ENCODE assay signal across 15 mouse cellular contexts in genomic region chr12:76818908-76819307, GRCm38 (mm10). TPM values are rescaled to one million over a fixed set of nuclear protein-coding genes. Genes with fewer than 3 reads are reported as not detected.
DNase-seq lines count a peak whose midpoint lies in the region; ATAC-seq and TF ChIP-seq lines count a peak whose summit lies in the region.
"Had no signal": no experiment of that assay in that cellular context is flagged by ENCODE, and none has a peak within 500 bp of the region (broad histone marks: within the 10 kb centered on the region; RNA-seq: fewer than 3 reads in every experiment).

No protein-coding gene starts in this region.

- no peaks in the 10 kb centered on the region for H3K36me3 ChIP-seq in lung, embryonic 15.5 days
- no peaks in the 10 kb centered on the region for H3K36me3 ChIP-seq in stomach, embryonic 16.5 days (ENCODE audit: control insufficient read depth, insufficient read depth, low read length)
- H3K36me3 ChIP-seq: hindbrain, embryonic 10.5 days; neural tube, embryonic 12.5 days had no signal

- DNase-seq in cerebellum, adult 2 months = peak in 1 of 2 experiments; percentile 41
- DNase-seq in cerebellum, postnatal 10 days = no peak
- DNase-seq in lung, postnatal 14 days = no peak
- DNase-seq in left cerebral cortex, adult 2 months (ENCODE audit: extremely low spot score in 1 of 2, low spot score in 2 of 2) = peak; percentile 61 to 84
- DNase-seq in gastrocnemius, postnatal 25 days = no peak
- DNase-seq in kidney, adult 11 months = no peak
- DNase-seq: kidney, adult 18-20 months; thymus, adult 18-20 months had no signal

- no peak for TF ChIP-seq CTCF in cerebellum, adult 2 months (IDR thresholded peaks at IDR 0.05; ENCODE audit: borderline replicate concordance, insufficient read depth, low read depth, low read length)
- no peak for TF ChIP-seq CTCF in left cerebral cortex, adult 2 months (IDR thresholded peaks at IDR 0.05)

- no peak for ATAC-seq in lung, embryonic 15.5 days (ENCODE audit: borderline replicate concordance, extremely low read depth, low FRiP score, low TSS enrichment)
- no peak for ATAC-seq in stomach, embryonic 16.5 days (ENCODE audit: insufficient read depth, low FRiP score)
- ATAC-seq: forebrain, embryonic 14.5 days had no signal

- H3K4me1 ChIP-seq in cerebellum, adult 2 months (ENCODE audit: control insufficient read depth, insufficient read depth, low read length) = peaks cover 56% of the 10 kb centered on the region
- H3K4me1 ChIP-seq in lung, embryonic 15.5 days = peaks cover 50% of the 10 kb centered on the region
- peaks cover 46% of the 10 kb centered on the region for H3K4me1 ChIP-seq in stomach, embryonic 16.5 days (ENCODE audit: control insufficient read depth, insufficient read depth, low read length)

- 23% methylated on average over 9 of the region's 9 CpGs for WGBS in cerebellum, adult 2 months
- WGBS in lung, embryonic 15.5 days = 82% methylated on average over 9 of the region's 9 CpGs
- WGBS in stomach, embryonic 16.5 days = 83% methylated on average over 9 of the region's 9 CpGs

- peak overlapping the region; percentile 54 for H3K27ac ChIP-seq in cerebellum, adult 2 months (ENCODE audit: insufficient read depth, low read length)
- H3K27ac ChIP-seq in lung, embryonic 15.5 days = peak overlapping the region; percentile 91
- H3K27ac ChIP-seq in left cerebral cortex, adult 2 months = peak overlapping the region; percentile 98
- H3K27ac ChIP-seq in stomach, embryonic 16.5 days (ENCODE audit: low read length) = peak overlapping the region; percentile 91
- H3K27ac ChIP-seq: neural tube, embryonic 12.5 days had no signal

- H3K9ac ChIP-seq in lung, embryonic 15.5 days = no peak overlapping the region
- no peak overlapping the region for H3K9ac ChIP-seq in stomach, embryonic 16.5 days (ENCODE audit: low read length)
- H3K9ac ChIP-seq: neural tube, embryonic 12.5 days had no signal

- no peaks in the 10 kb centered on the region for H3K27me3 ChIP-seq in cerebellum, adult 2 months (ENCODE audit: control insufficient read depth, insufficient read depth, low read length)
- H3K27me3 ChIP-seq in lung, embryonic 15.5 days = peaks cover 5% of the 10 kb centered on the region; the same call in 1 of the 2 replicates
- no peaks in the 10 kb centered on the region for H3K27me3 ChIP-seq in stomach, embryonic 16.5 days (ENCODE audit: control insufficient read depth, insufficient read depth, low read length)

- peak overlapping the region; percentile 11 for H3K4me3 ChIP-seq in cerebellum, adult 2 months (replicated peaks; ENCODE audit: insufficient read depth, low read depth, low read length)
- H3K4me3 ChIP-seq in lung, embryonic 15.5 days = no peak overlapping the region
- H3K4me3 ChIP-seq in left cerebral cortex, adult 2 months = peak overlapping the region; percentile 23; the same call in 1 of the 2 replicates
- H3K4me3 ChIP-seq in stomach, embryonic 16.5 days (replicated peaks; ENCODE audit: low read length) = no peak overlapping the region
- H3K4me3 ChIP-seq: hindbrain, embryonic 10.5 days; neural tube, embryonic 12.5 days had no signal

- no peak overlapping the region for H3K4me2 ChIP-seq in lung, embryonic 15.5 days
- H3K4me2 ChIP-seq in stomach, embryonic 16.5 days (ENCODE audit: low read depth, low read length) = no peak overlapping the region
- H3K4me2 ChIP-seq: midbrain, embryonic 11.5 days; neural tube, embryonic 12.5 days had no signal

- H3K9me3 ChIP-seq in lung, embryonic 15.5 days = no peaks in the 10 kb centered on the region
- no peaks in the 10 kb centered on the region for H3K9me3 ChIP-seq in stomach, embryonic 16.5 days (replicated peaks; ENCODE audit: control insufficient read depth, low read length)
- H3K9me3 ChIP-seq: hindbrain, embryonic 10.5 days; neural tube, embryonic 12.5 days had no signal

- no peak for TF ChIP-seq POLR2A in cerebellum, adult 2 months (IDR thresholded peaks at IDR 0.05; ENCODE audit: borderline replicate concordance, insufficient read depth, low read length)

- intact Hi-C loops in left cerebral cortex, adult 2 months (cut with DNase I) = loop anchor here (1.0 to 5.0 kb wide), 2 partner anchors 13 to 122 kb away; no protein-coding TSS in a partner anchor

RNA-seq across cellular contexts. Expression of gene Rab15, which starts 3.8 kb away (rescaled TPM):
- 108 and 109 TPM in 2 replicates for polyA plus RNA-seq in cerebellum, adult 2 months (2012; rRNA removed)
- 38.9 and 39.8 TPM in 2 replicates for polyA plus RNA-seq in lung, embryonic 15.5 days (2015; fragmentation: Nextera tagmentation; extraction: Ambion mirVana)
- total RNA-seq in left cerebral cortex, adult 2 months (2021) = 100 to 1,000 TPM; 271 to 278 TPM
- polyA plus RNA-seq in stomach, embryonic 16.5 days (2015; fragmentation: Nextera tagmentation; extraction: Ambion mirVana) = 38.3 and 49.3 TPM in 2 replicates
- total RNA-seq in gastrocnemius, postnatal 25 days (2021) = 1 to 10 TPM; 5.2 to 7.6 TPM

RNA-seq across cellular contexts. Expression of gene Gpx2, which starts 23.6 kb away (rescaled TPM):
- 2.5 and 3.4 TPM in 2 replicates for polyA plus RNA-seq in cerebellum, adult 2 months (2012; rRNA removed)
- polyA plus RNA-seq in lung, embryonic 15.5 days (2015; fragmentation: Nextera tagmentation; extraction: Ambion mirVana) = 17.0 and 20.3 TPM in 2 replicates
- under 1 TPM; 0.34 to 0.47 TPM for total RNA-seq in left cerebral cortex, adult 2 months (2021)
- polyA plus RNA-seq in stomach, embryonic 16.5 days (2015; fragmentation: Nextera tagmentation; extraction: Ambion mirVana) = 138 and 180 TPM in 2 replicates
- not detected for total RNA-seq in gastrocnemius, postnatal 25 days (2021)
- total RNA-seq: adrenal gland, postnatal 4 days had no signal
- polyA plus RNA-seq: forebrain, embryonic 14.5 days; hindbrain, embryonic 10.5 days; midbrain, embryonic 11.5 days; neural tube, embryonic 12.5 days had no signal

RNA-seq across cellular contexts. Expression of gene Fntb, which starts 53.5 kb away (rescaled TPM):
- polyA plus RNA-seq in cerebellum, adult 2 months (2012; rRNA removed) = 55.9 and 61.3 TPM in 2 replicates
- polyA plus RNA-seq in lung, embryonic 15.5 days (2015; fragmentation: Nextera tagmentation; extraction: Ambion mirVana) = 37.0 and 37.8 TPM in 2 replicates
- total RNA-seq in left cerebral cortex, adult 2 months (2021) = 10 to 100 TPM; 27.9 to 28.4 TPM
- 34.4 and 37.4 TPM in 2 replicates for polyA plus RNA-seq in stomach, embryonic 16.5 days (2015; fragmentation: Nextera tagmentation; extraction: Ambion mirVana)
- total RNA-seq in gastrocnemius, postnatal 25 days (2021) = 10 to 100 TPM; 11.3 to 13.2 TPM

RNA-seq across cellular contexts. Expression of gene Churc1, which starts 53.6 kb away (rescaled TPM):
- 79.9 and 86.0 TPM in 2 replicates for polyA plus RNA-seq in cerebellum, adult 2 months (2012; rRNA removed)
- 139 and 144 TPM in 2 replicates for polyA plus RNA-seq in lung, embryonic 15.5 days (2015; fragmentation: Nextera tagmentation; extraction: Ambion mirVana)
- 10 to 100 TPM; 35.3 to 35.4 TPM for total RNA-seq in left cerebral cortex, adult 2 months (2021)
- polyA plus RNA-seq in stomach, embryonic 16.5 days (2015; fragmentation: Nextera tagmentation; extraction: Ambion mirVana) = 140 and 149 TPM in 2 replicates
- total RNA-seq in gastrocnemius, postnatal 25 days (2021) = 10 to 100 TPM; 60.1 to 65.8 TPM

Comparison
In these comparisons a context has a peak if more than half of its experiments do, and no peak if none do; other contexts are left out.
1. DNase-seq: peak in left cerebral cortex, adult 2 months (2 of 2); none in cerebellum, postnatal 10 days (0 of 2), lung, postnatal 14 days (single experiment), gastrocnemius, postnatal 25 days (single experiment) and kidney, adult 11 months (single experiment).
2. H3K4me3 ChIP-seq: peak in cerebellum, adult 2 months (single experiment) and left cerebral cortex, adult 2 months (single experiment); none in lung, embryonic 15.5 days (single experiment) and stomach, embryonic 16.5 days (single experiment).
3. Peak in every context shown above with its lines, with median percentiles within 50 percentile points of each other: H3K27ac ChIP-seq.